Mouse (Mus musculus) telencephalon, adult 2 months (tissue): Measurements from ENCODE around the gene Reep6.

Experiments used
- DNase-seq: peaks from one replicate; pipeline ENCODE4 v3.0.0-alpha.2; 2011; ENCODE audit warnings: low read depth, low spot score

Gene Reep6

GRCm38 (mm10) chr10:80301256-80302081, 28.3 kb upstream of the Reep6 start:
- no peak for DNase-seq

GRCm38 (mm10) chr10:80302082-80302355, 27.7 kb upstream of the Reep6 start:
- no peak for DNase-seq

GRCm38 (mm10) chr10:80302471-80302881, 27.3 kb upstream of the Reep6 start:
- no peak for DNase-seq

- no peak for DNase-seq
Observed at GRCm38 (mm10) chr10:80304458-80304857, 25.3 kb upstream of the Reep6 start.

- DNase-seq = no peak
Observed at GRCm38 (mm10) chr10:80304862-80305261, 24.9 kb upstream of the Reep6 start.

- DNase-seq = no peak
Observed at GRCm38 (mm10) chr10:80311560-80311959, 18.2 kb upstream of the Reep6 start.

GRCm38 (mm10) chr10:80312586-80313504, 16.9 kb upstream of the Reep6 start:
- no peak for DNase-seq

GRCm38 (mm10) chr10:80313627-80314201, 16.0 kb upstream of the Reep6 start:
- no peak for DNase-seq

- no peak for DNase-seq
Observed at GRCm38 (mm10) chr10:80314494-80315001, 15.2 kb upstream of the Reep6 start.

GRCm38 (mm10) chr10:80315315-80315714, 14.4 kb upstream of the Reep6 start:
- no peak for DNase-seq

- no peak for DNase-seq
Observed at GRCm38 (mm10) chr10:80316359-80316781, 13.4 kb upstream of the Reep6 start.

GRCm38 (mm10) chr10:80317011-80317410, 12.7 kb upstream of the Reep6 start:
- DNase-seq = no peak

GRCm38 (mm10) chr10:80320340-80320760, 9.4 kb upstream of the Reep6 start, which contains the start of gene 2310011J03Rik:
Gene 2310011J03Rik, minus strand, starts transcription at chr10:80320537.
- peak; percentile 93 for DNase-seq

GRCm38 (mm10) chr10:80321014-80321669, 8.6 kb upstream of the Reep6 start:
- no peak for DNase-seq

GRCm38 (mm10) chr10:80321670-80322581, 7.8 kb upstream of the Reep6 start:
- no peak for DNase-seq

- DNase-seq = no peak
Observed at GRCm38 (mm10) chr10:80322811-80323211, 6.9 kb upstream of the Reep6 start.

- no peak for DNase-seq
Observed at GRCm38 (mm10) chr10:80323261-80324119, 6.3 kb upstream of the Reep6 start.

- DNase-seq = no peak
Observed at GRCm38 (mm10) chr10:80324120-80325037, 5.4 kb upstream of the Reep6 start.
